Mouse (Mus musculus): ENCODE results near the gene Gm28710. TPM values are rescaled to one million over a fixed set of nuclear protein-coding genes. Genes with fewer than 3 reads are reported as not detected.

Gm28710 gene
- polyA plus RNA-seq (2012; rRNA removed) = not detected in 2 replicates

DNA sequence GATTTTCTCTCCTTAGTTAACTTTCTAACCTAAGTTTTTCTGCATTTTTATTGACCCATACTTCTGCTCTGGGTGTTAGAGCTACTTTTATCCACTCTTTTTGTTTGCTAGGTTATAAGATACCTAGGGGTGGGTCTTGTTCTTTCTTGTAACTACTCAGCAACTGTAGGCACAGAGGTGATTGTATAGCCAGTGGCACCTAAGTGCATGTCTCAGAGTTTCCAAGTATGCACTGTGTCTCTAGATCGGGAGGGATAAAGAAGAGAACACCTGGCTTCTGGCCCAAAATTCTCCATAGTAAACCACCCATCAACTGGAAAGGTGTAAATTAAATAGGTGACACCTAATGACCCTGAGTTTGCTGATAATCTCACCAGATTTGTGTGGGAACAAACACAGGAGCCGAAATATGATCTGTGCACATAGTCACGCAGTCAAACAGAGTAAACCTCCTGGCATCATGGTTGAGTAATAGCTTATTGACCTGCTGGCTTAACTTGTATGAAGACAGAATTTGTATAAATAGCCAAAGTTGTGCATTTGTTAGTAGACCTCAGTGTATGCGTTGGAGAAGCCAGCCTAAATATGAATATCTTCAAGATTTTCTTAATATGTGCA, at the start of gene Gm28710:
Gene Gm28710, plus strand, starts transcription at position 568 of the 618 bp plus-strand sequence.
- WGBS = 92% methylated on average over 4 of the region's 4 CpGs
- no peak within 1 kb of the TSS for H3K27ac ChIP-seq (ENCODE audit: insufficient read depth, low read length)
- H3K4me1 ChIP-seq (ENCODE audit: control insufficient read depth, insufficient read depth, insufficient read length) = no peaks in the 10 kb centered on the region
- H3K4me3 ChIP-seq (ENCODE audit: extremely low read depth, insufficient read depth, insufficient read length) = no peak within 1 kb of the TSS
- no peak for DNase-seq (ENCODE audit: low read depth in 1 of 2, low spot score in 2 of 2)
- H3K27me3 ChIP-seq (ENCODE audit: control insufficient read depth, insufficient read depth, low read length) = no peaks in the 10 kb centered on the region
- H3K36me3 ChIP-seq (ENCODE audit: control insufficient read depth, insufficient read depth, low read length) = no peaks in the 10 kb centered on the region
- no peak for TF ChIP-seq POLR2A (IDR thresholded peaks at IDR 0.05; ENCODE audit: low read depth, low read length)
- no peak for TF ChIP-seq CTCF (IDR thresholded peaks at IDR 0.05; ENCODE audit: extremely low read depth, insufficient read depth, insufficient read length, insufficient replicate concordance)

DNA sequence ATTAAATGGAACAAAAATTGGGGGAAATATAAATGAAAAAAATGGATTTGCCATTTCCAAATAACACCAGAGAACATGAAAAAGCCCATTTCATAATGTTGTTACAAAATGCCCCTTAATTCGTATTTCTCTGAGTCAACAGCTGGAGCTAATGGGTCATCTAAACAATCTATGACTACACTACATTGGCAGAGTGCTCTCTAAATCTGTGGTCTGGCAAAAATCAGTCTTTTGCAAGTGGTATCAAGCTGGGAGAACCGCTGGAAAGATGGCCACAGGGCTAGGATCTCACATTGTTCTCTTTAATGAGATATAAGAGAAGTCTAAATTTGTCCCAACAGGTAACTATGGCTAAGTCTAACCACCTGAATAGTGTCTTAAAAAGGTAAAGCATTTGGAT, 14.4 kb upstream of the Gm28710 start:
- no peak for DNase-seq (ENCODE audit: low read depth in 1 of 2, low spot score in 2 of 2)
- no peaks in the 10 kb centered on the region for H3K4me1 ChIP-seq (ENCODE audit: control insufficient read depth, insufficient read depth, insufficient read length)
- no peak overlapping the region for H3K4me3 ChIP-seq (ENCODE audit: extremely low read depth, insufficient read depth, insufficient read length)
- H3K36me3 ChIP-seq (ENCODE audit: control insufficient read depth, insufficient read depth, low read length) = no peaks in the 10 kb centered on the region
- no peaks in the 10 kb centered on the region for H3K27me3 ChIP-seq (ENCODE audit: control insufficient read depth, insufficient read depth, low read length)
- no peak for TF ChIP-seq POLR2A (IDR thresholded peaks at IDR 0.05; ENCODE audit: low read depth, low read length)
- no peak for TF ChIP-seq CTCF (IDR thresholded peaks at IDR 0.05; ENCODE audit: extremely low read depth, insufficient read depth, insufficient read length, insufficient replicate concordance)
- no peak overlapping the region for H3K27ac ChIP-seq (ENCODE audit: insufficient read depth, low read length)
- 82% methylated on average over 2 of the region's 2 CpGs for WGBS

DNA sequence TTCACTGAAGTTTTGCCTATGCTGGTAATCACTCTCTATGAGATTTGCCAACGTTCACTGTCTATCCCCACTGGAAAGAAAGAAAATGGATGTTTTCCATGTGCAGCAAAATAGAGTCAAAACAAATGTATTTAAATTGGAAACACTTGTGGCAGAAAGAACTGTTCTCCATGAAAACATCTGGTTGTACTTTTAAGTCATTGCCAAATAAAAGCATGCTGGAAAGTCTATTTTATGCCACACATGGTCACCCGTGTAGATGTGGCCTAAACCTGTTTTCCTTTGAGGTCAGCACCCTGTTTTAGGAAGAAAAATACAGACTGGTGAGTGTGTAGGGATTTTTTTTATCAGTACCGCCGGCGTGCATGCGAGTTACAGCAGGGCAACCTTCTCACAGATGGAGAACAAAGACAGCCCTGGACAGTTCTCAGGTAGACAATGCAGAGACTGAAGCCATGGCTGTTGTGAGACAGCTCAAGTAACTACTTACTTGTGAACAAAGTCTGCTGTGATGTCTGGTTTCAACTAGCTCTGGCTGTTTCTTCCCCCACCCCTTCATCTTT, 12.9 kb upstream of the Gm28710 start:
- Histone ChIP-seq H3K36me3 (ENCODE audit: control insufficient read depth, insufficient read depth, low read length) (no peaks in the 10 kb centered on the region), H3K27me3 (ENCODE audit: control insufficient read depth, insufficient read depth, low read length) (no peaks in the 10 kb centered on the region), H3K27ac (ENCODE audit: insufficient read depth, low read length) (no peak overlapping the region), H3K4me3 (ENCODE audit: extremely low read depth, insufficient read depth, insufficient read length) (no peak overlapping the region), H3K4me1 (ENCODE audit: control insufficient read depth, insufficient read depth, insufficient read length) (no peaks in the 10 kb centered on the region)
- TF ChIP-seq POLR2A (IDR thresholded peaks at IDR 0.05; ENCODE audit: low read depth, low read length) = no peak
- 89% methylated on average over 6 of the region's 6 CpGs for WGBS
- no peak for DNase-seq (ENCODE audit: low read depth in 1 of 2, low spot score in 2 of 2)

DNA sequence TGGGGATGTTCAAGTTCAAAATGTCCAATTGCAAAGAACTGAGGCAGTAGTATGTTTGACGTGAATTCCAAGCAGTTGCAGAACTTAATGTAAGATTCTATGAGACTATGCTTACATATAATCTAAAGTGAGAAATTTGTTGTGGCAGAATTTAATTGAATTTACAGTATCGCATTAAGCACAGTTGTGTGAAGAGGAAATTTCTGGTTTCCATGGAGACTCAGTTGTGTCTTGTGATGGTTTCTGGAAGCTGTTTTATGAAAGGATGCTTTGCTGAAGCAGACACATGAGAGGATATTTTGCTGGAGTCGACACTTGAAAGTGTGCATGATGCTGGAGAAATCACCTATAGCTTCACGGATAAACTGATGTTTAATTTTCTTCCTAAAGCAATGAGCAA, 6.0 kb upstream of the Gm28710 start:
- WGBS = 89% methylated on average over 4 of the region's 4 CpGs
- H3K27me3 ChIP-seq (ENCODE audit: control insufficient read depth, insufficient read depth, low read length) = no peaks in the 10 kb centered on the region

DNA sequence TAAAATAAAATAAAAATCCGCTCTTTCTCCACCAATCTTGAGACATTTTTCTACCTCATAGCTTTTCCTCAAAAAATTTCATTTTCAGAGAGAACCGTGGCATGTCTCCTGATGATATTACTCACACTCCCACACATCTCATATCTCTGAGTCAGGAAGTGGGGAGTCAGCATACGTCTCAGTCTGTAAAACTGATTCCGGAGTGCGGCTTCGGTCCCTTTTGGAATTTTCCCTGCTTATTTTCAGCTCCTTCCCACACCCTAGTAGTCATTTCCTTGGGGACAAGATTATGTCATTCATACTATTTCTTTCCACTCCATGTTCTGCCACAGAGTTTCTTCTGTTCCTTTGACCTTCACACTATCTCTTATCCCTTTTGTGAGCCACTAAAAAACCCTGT, 3.4 kb downstream of the Gm28710 start:
- WGBS = 89% methylated on average over 6 of the region's 6 CpGs
- Histone ChIP-seq H3K4me3 (ENCODE audit: extremely low read depth, insufficient read depth, insufficient read length) (no peak overlapping the region), H3K36me3 (ENCODE audit: control insufficient read depth, insufficient read depth, low read length) (no peaks in the 10 kb centered on the region), H3K27me3 (ENCODE audit: control insufficient read depth, insufficient read depth, low read length) (no peaks in the 10 kb centered on the region), H3K4me1 (ENCODE audit: control insufficient read depth, insufficient read depth, insufficient read length) (no peaks in the 10 kb centered on the region), H3K27ac (ENCODE audit: insufficient read depth, low read length) (no peak overlapping the region)
- no peak for TF ChIP-seq CTCF (IDR thresholded peaks at IDR 0.05; ENCODE audit: extremely low read depth, insufficient read depth, insufficient read length, insufficient replicate concordance)
- no peak for TF ChIP-seq POLR2A (IDR thresholded peaks at IDR 0.05; ENCODE audit: low read depth, low read length)
- no peak for DNase-seq (ENCODE audit: low read depth in 1 of 2, low spot score in 2 of 2)

More for the DNA sequence above, 6.0 kb upstream of the Gm28710 start:
- Histone ChIP-seq H3K4me1 (ENCODE audit: control insufficient read depth, insufficient read depth, insufficient read length) (no peaks in the 10 kb centered on the region), H3K4me3 (ENCODE audit: extremely low read depth, insufficient read depth, insufficient read length) (no peak overlapping the region), H3K27ac (ENCODE audit: insufficient read depth, low read length) (no peak overlapping the region), H3K36me3 (ENCODE audit: control insufficient read depth, insufficient read depth, low read length) (no peaks in the 10 kb centered on the region)
- TF ChIP-seq CTCF (IDR thresholded peaks at IDR 0.05; ENCODE audit: extremely low read depth, insufficient read depth, insufficient read length, insufficient replicate concordance) = no peak
- DNase-seq (ENCODE audit: low read depth in 1 of 2, low spot score in 2 of 2) = no peak

DNA sequence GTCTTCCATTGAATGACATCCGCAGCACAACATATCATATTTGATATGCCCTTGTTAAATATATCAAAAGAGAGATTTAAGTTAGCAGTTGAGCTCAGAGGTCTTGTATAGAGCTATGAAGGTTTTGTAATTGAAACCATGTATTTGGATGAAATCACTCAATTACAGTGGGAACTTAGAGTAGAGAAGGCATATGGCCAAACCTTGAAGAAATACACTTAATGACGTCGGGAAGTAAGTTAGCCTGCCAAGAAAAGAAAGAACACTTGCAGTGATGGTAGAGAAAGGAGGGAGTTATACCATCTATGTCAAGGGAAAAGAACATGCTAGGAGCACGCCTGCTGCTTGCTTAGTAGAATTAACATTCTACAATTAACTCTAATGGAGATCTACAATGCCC, 11.1 kb downstream of the Gm28710 start:
- Histone ChIP-seq H3K27ac (ENCODE audit: insufficient read depth, low read length) (no peak overlapping the region), H3K27me3 (ENCODE audit: control insufficient read depth, insufficient read depth, low read length) (no peaks in the 10 kb centered on the region), H3K4me1 (ENCODE audit: control insufficient read depth, insufficient read depth, insufficient read length) (no peaks in the 10 kb centered on the region), H3K4me3 (ENCODE audit: extremely low read depth, insufficient read depth, insufficient read length) (no peak overlapping the region), H3K36me3 (ENCODE audit: control insufficient read depth, insufficient read depth, low read length) (no peaks in the 10 kb centered on the region)
- no peak for DNase-seq (ENCODE audit: low read depth in 1 of 2, low spot score in 2 of 2)
- 76% methylated on average over 4 of the region's 4 CpGs for WGBS
- TF ChIP-seq POLR2A (IDR thresholded peaks at IDR 0.05; ENCODE audit: low read depth, low read length) (no peak), CTCF (IDR thresholded peaks at IDR 0.05; ENCODE audit: extremely low read depth, insufficient read depth, insufficient read length, insufficient replicate concordance) (no peak)

DNA sequence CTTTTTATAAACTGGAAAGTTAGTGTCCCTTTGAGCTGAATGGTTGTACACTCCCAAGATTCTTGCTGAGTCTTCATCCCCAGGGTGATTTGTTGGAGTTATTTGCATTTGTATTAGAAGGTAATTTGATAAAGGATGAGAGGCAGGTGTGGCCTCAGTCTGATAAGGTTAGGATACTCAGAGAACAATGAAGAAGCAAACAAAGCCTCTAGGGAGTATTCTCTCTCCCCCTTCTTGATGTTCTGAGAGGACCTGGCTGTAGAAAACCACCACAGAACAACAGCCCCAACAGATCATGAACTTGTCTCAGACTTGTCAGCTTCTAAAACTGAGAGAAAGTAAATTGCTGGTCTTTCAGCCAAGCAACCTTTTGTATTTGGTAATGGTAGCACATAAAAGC, 47.4 kb downstream of the Gm28710 start:
- Histone ChIP-seq H3K36me3 (ENCODE audit: control insufficient read depth, insufficient read depth, low read length) (no peaks in the 10 kb centered on the region), H3K4me3 (ENCODE audit: extremely low read depth, insufficient read depth, insufficient read length) (no peak overlapping the region), H3K27ac (ENCODE audit: insufficient read depth, low read length) (no peak overlapping the region), H3K4me1 (ENCODE audit: control insufficient read depth, insufficient read depth, insufficient read length) (no peaks in the 10 kb centered on the region), H3K27me3 (ENCODE audit: control insufficient read depth, insufficient read depth, low read length) (no peaks in the 10 kb centered on the region)
- no peak for TF ChIP-seq POLR2A (IDR thresholded peaks at IDR 0.05; ENCODE audit: low read depth, low read length)
- TF ChIP-seq CTCF (IDR thresholded peaks at IDR 0.05; ENCODE audit: extremely low read depth, insufficient read depth, insufficient read length, insufficient replicate concordance) = no peak
- DNase-seq (ENCODE audit: low read depth in 1 of 2, low spot score in 2 of 2) = no peak
